Mouse (Mus musculus) common myeloid progenitor, adult 5-6 weeks (primary cell): ENCODE measurements around the gene Pla2r1. TPM values are rescaled to one million over a fixed set of nuclear protein-coding genes. Genes with fewer than 3 reads are reported as not detected.

Source experiments
- total RNA-seq: library from RNA; stranded (forward); fragments of 200-1000, 187-1606 nt; gene quantifications from 2 replicates; pipeline ENCODE4 v1.2.3, GENCODE M21; 2017

Pla2r1 gene
- total RNA-seq, 1 experiment from 2014 or later, result 0.18 TPM

Other genes with a start within 250 kb of the Pla2r1 start
- gene Ly75, start 170.0 kb downstream of the Pla2r1 start, total RNA-seq, result 3.9 and 4.3 TPM in 2 replicates
- gene Itgb6, start 169.3 kb upstream of the Pla2r1 start, total RNA-seq, result 0.15 and 0.32 TPM in 2 replicates